Mouse (Mus musculus) CH12F3 (cell line): ENCODE measurements around the gene Gria4.
"Not testable (repeated sequence)": the region's sequence is repeated elsewhere in the genome, so short reads cannot be mapped to it uniquely, and the experiment has no call there.

Experiments
- in situ Hi-C: fragments of 300-500 bp; cut with MboI; formaldehyde crosslinking; loops from 2 replicates; pipeline ENCODE4 v1.14.3; 2020; ENCODE audit warnings: low sequenced_read_pairs

Gria4 gene

DNA sequence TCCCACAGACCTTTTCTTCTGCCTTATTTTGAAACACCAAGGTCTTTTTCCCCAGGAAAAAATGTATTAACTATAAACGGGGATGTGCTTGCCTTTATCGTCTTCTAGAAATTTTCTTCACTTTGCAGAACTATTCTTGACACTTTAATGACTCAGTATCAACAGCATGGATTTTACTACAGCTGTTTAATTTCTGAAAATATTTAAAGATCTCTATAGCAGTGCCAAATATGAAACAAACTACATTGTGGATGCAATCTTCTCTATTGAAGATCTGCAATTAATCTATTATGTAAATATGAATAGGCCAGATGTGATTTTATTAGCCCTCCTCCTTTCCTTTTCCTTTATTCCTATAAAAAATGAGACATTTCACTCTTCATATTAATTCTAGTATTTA is 194.2 kb downstream of the Gria4 start:
- in situ Hi-C loops = no loop called here

DNA sequence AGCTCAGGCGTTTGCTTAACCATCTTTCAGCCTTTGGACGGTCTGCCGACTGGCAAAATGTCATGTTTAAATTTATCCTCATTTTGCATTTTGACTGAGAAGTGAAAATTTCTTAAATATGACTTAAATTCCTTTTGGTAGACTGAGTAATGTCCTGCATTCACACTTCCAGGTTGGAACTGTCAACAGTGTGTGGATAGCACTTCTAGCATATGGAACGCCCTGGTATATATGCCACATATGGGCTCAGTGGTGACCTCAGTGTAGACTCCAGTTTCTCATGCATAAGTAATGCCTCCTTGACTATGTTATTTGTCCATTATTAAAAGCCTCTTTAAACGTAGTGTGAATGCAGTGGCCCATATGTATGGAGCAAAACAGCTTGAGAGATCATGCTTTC is 222.4 kb downstream of the Gria4 start:
- in situ Hi-C loops = no loop called here

DNA sequence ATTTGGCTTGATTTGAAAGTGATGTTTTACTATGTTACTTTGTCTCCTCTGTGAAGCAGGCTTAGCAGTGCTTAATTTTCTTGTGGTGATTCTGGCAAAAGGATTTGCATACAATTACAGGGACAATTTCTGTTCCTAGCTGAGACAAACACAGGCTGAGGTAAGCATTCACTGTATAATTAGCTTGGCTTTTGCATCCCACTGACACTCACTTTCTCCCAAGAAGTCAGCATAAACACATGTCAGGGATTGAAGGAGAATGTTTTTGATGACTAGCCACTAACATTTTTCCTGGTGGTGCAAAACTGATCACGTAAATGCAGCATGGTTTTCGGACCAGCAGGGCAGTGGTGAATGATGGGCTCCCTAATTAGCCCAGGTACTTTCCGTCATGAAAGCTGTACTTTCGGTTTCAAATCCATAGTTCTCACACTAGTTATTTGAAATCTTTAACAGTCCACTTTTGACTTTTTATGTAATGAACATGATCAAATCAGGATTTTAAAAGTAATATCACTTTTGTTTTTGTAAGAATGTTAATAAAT is 240.5 kb downstream of the Gria4 start:
- in situ Hi-C loops = no loop called here

DNA sequence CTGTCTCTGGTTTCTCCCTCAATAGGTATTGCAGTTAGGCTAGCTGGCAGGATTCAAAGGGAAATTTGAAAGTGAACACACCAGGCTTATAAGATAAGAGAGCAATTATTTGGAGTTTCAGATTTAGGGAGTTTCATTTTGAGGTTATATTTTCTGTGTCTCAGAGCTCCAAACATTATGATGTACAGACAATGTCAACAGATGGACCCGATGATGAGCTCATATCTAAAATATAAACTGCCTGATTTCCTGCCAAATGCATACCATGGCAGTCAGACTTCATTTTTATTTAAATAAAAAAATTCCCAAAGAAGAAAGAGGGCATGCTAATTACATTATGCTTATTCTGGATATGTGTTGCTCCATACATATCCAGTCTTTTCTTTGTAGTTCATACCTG is 256.8 kb downstream of the Gria4 start:
- in situ Hi-C loops = no loop called here

DNA sequence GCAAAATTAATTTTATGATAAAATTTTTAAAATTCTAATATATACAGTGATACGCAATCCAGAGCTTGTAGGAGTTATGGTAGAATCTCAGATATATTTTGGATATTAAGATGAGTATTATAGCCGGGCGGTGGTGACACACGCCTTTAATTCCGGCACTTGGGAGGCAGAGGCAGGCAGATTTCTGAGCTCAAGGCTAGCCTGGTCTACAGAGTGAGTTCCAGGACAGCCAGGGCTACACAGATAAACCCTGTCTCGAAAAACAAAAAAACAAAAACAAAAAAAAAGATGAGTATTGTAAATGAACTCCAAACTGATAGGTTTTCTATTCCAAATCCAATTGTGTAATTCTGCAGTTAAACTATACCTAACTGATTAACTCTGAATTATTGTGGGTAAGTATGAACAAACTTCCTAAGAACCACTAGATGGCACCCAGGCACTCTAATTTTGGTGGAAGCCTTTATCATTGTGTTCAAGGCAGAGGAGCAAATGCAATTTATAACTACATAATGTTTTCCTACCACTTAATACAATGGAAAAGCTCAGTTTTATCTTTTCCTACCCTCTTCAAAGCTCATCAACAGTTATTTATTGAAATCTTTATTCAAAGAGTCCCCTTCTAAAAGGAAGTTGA is 259.4 kb downstream of the Gria4 start:
- in situ Hi-C loops = no loop called here

DNA sequence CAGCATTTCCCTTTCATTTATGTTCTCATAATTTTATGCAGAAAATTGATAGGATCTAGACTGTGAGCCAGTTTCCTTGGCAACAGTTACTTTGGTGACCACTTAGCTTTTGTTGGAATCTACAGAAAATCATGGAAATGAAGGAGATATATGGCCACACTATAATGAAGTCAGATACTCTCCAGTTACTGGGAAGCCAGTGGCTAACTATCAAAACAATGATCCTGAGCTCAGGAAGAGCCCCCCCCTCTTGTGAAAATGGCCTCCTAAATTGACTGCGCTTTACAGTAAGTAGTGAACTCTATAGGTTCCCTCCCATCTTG is 281.5 kb downstream of the Gria4 start:
- in situ Hi-C loops = no loop called here

DNA sequence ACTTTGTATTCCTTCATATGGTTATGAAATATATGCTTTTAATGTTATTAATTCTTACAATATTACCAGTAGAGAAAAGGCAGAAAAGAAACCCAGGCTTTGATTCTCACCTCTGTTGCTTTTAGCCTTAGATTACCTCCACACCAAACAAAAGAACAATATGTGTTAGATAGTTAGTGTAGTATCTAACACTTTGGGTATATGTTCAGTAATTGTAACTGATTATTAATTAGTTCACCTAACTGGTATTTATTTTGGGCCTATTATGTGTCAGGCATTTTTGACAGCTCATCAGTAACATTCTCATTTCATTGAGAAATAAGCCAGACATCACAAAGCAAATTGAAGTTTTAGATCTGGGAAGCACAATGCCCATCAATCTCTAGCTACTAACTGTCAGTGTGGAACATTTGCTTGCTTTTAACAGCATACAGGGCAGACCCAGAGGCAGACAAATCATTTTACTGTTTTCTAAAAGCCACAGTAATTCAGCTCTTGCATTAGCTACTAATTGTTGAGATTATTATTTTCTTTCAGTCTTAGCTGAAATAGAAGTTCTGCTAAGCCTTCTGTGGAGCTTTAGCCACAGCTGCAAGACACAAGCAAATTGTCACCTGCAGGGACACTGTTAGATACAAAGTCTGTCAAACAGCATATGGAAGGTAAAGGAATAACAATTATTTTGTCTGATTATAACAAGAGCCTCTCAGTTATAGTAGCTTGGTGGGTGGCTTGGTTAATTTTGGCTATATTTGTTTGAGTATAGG is 282.1 kb downstream of the Gria4 start:
- in situ Hi-C loops = no loop called here

DNA sequence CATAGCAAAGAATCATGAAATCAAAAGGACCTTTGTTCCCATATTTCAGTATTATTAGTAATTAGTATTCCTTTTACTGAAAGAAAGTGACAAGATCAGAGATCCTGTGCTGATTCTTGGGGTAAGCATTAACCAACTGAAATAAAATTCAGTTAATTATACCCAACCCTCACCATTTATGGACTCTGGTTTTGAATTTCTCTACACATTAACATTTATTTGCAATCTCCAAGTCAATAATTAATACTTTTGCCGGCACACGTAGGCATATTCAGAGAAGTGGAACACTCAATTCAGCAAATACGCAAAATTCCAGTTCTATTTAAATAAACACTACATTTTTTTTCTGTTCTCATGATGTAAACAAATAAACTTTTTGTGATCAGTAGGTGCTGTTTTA is 289.9 kb downstream of the Gria4 start:
- in situ Hi-C loops = no loop called here

DNA sequence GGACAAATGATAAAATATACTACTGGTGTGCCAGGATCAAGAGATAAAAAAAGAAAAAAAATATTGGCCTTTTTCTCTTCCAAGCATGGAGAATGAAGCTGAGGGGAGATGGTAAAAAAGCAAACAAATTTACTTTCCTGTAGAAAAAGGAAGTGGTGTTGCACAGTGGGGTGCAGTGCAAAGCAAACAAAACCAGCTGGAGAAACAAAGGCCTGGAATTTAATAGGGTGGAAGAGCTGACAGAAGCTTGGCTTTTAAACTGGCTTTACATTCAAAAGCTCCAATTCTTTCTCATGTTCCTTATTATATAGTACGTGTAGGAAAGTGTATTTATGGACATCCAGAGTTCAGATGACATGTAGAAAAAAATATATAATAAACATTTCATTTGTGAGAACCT is 290.9 kb downstream of the Gria4 start:
- in situ Hi-C loops = no loop called here

DNA sequence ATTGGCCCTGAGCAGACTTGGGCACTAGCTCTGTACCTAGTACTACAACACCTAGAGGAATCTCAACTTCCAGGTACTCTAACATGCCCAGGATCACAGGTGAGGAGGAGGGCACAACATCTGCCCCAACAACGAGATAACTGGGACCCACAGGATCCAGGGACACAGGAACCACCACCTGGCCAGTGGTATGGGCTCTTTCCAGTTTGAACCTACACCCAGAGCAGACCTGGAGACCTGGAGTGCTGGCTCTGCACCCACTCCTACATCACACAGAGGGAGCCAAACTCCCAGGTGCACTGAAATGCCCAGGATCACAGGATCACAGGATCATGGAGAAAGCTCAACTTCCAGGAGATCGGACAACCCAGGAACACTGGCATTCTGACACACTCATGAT is 309.6 kb downstream of the Gria4 start:
- in situ Hi-C loops = no loop called here

DNA sequence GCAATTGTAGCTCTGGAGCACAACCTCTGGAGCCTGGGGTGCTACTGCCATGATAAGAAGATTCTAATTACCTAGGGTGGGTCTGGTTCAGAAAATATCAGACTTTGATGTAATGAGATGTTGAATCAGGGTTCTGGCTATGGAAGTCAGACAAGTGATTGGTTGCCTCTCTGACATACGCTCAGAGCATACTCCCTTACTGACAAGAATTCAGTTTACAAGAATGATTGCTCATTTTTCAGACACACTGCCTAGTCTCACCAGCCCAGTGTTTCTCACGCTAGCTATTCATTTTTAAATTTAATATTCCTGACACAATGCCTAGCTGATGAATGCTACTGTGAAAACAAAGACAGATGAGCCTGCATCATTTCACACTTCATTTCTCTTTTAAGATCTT is 311.5 kb downstream of the Gria4 start:
- in situ Hi-C loops = no loop called here

DNA sequence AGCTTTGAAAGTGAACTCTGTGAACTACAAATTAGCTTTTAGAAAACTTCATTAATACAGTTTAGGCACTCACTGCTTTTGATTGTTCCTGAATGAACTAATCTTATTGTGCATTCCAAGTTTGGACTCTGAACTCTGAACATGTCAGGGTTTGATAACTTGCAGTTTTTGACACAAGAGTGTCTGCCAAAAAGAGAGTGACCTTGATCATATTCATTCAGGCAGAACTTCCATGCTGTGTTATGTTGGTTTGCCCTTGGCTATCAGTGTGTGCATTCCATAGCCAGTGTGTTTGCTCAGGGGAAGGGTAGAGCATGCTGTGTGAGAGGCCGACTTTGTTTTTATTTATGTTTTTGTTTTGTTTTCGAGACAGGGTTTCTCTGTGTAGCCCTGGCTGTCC is 325.2 kb downstream of the Gria4 start:
- in situ Hi-C loops = no loop called here

DNA sequence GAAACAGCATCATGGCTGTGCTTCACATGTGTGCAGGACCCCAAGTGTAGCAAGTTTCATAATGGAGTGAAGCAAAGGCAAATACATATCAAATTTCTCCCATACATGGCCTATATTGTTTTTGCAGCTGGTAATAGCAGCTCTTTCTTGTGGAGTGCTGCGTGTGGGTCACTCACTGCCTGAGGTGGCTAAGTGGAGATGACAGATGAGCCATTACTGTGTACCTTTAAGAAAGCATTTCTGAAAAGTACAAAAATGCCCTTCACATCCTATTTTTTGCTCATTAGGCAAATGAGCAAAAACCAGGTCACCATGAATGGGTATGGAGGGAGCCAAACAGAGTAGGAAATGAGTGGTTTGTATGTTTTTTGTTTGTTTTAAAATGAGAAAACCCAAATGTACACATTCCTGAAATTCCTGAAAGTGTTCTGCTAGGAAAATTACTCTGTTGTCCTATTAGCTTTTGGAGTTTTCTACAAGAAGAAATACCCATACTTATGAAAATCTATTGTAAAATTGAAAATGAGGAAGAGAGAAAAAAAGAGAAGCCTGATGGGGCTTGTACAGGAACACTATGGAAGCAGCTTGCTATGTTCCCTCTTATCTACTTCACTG is 336.5 kb downstream of the Gria4 start:
- in situ Hi-C loops = no loop called here

DNA sequence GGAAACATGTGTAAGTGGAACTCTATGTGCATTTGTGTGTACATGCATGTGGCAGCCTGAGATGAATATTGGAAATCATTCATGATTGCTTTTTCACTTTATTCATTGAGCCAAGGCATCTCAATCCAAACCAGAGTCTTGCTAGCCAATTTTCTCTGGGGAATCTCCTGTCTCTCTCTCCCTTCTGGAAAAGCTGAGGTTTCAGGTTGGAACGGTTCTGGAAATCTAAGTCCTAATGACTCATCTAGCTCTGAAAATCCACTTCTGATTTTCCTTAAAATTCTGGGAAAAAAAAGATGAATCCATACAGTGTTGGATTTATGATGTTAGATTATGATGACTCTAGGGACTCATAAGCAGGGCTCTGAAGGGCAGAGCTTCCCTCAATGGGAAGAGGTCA is 337.8 kb downstream of the Gria4 start:
- in situ Hi-C loops = no loop called here

DNA sequence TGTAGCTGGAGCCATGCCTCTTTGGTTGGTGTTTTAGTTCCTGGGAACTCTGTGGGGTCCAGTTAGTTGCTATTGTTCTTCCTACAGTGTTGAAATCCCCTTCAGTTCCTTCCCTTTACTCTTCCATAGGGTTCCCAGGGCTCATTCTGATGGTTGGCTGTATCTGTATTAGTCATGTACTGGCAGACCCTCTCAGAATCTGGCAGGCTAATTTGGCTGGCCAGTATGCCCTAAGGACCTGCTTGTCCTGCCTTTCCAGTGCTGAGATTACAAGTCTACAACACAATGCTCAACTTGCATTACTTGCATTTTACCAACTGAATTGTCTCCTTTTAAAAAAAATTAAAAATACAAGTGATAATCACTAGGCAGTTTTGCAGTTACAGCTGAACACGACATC is 338.4 kb downstream of the Gria4 start:
- in situ Hi-C loops = no loop called here

DNA sequence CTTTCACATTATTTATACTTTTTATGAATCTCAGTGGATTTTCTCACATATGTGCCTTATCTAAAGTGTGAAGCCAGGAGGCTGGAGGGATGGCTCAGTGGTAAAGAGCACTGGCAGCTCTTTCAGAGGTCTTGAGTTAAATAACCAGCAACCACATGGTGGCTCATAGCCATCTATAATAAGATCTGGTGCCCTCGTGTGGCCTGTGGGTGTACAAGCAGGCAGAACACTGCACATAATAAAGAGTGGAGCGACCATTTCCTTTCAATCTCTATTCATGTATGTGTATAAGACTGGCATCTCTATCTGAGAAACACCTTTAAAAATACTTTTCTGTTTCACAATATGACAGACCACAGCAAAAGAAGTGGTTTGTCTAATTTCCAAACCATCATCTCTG is 353.1 kb downstream of the Gria4 start:
- in situ Hi-C loops = no loop called here

DNA sequence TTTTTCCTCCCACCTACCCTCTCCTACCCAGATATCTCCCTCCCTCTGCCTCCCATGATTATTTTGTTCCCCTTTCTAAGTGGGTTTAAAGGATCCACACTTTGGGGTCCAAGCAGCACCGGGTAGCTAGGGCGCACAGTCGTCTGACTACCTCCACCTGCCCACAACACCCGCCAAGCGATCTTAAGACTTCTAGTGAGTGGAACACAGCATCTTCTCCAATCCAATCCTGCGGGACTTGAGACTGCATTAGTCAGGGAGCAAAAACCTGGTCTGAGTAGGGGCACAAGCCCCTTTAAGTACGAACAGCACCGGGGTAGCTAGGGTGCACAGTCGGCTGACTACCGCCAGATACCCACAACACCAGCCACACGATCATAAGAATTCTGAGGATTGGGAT is 395.2 kb downstream of the Gria4 start:
- in situ Hi-C loops = not testable (repeated sequence)

DNA sequence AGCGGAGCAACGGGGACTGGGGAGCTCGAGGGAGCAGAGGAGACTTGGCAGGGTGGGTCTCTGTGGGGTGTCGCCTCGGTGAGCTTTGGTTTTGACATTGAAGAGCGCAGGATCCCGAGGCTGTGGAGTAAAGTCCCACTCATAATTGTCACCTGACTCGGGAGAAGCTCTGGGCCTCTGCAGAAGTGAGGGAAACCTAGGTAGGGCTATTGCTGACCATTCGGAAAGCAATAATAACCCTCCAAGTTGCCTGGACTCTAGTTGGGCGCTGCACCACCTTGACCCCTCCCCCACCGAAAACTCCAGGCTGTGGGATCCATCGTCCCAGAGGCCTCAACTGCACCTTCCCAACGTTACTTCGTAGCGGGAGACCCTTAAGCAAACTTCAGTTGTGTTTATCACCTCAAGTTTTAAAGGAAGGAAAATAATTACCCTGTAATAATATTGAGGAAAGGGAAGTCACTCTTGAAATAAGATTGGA is 419.4 kb downstream of the Gria4 start:
- in situ Hi-C loops = no loop called here

DNA sequence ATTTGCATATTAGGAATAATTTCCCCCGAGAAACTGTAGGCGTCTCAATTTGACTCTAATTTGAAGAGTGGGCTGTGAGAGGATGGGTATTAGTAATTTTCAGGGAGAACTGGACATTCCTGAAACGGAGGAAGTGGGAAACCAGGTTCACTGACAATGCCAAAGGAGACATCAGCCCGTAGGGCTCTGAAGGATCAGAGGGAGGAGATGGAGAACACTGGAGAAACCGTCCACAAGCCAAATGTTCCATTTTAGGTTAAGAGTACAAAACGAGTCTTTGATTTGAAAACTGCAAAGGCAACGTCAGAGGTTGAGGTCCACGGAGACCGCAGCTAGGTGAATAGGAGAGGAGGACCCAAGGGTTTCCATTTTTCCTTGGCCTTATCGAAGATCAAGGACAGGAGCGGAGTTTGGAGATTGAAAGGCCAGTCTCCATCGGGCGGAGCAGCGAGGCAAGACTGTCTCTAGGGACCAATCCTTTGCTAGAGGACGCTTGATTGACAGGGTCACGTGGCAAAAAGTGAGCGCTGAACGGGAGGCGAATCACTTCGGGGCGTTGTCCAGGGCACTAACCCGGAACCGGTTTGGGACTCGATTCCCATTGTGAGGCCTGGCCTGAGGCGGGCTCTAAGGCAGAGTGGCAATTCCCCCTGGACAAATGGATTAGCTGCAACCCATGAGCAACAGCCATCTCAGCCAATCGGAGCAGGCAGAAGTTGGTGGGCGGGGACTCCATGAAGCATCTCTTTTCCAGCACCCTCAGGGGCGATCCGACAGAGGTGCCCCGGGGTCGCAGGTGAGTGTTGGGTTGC is 420.0 kb downstream of the Gria4 start, which contains the start of gene Msantd4:
TSS of gene Msantd4 (plus strand) at position 735 of the 812 bp plus-strand sequence.
- in situ Hi-C loops = no loop called here
